Mouse (Mus musculus) gastrocnemius, adult 8-10 months (tissue): Measurements from ENCODE around the gene Oser1. TPM values are rescaled to one million over a fixed set of nuclear protein-coding genes. Genes with fewer than 3 reads are reported as not detected.

ENCODE experiments used
- DNase-seq, 2 experiments: peaks; one replicate each; pipeline ENCODE4 v3.0.0; 2022; ENCODE audit warnings: low spot score in 2 of 2
- total RNA-seq, 4 experiments: library from RNA; stranded (reverse); gene quantifications; 2 replicates each; pipeline ENCODE4 v1.2.4; 2022

The Oser1 gene
- total RNA-seq, 4 experiments from 2014 or later: 30.7 to 34.5 (median 32.9) TPM

DNA sequence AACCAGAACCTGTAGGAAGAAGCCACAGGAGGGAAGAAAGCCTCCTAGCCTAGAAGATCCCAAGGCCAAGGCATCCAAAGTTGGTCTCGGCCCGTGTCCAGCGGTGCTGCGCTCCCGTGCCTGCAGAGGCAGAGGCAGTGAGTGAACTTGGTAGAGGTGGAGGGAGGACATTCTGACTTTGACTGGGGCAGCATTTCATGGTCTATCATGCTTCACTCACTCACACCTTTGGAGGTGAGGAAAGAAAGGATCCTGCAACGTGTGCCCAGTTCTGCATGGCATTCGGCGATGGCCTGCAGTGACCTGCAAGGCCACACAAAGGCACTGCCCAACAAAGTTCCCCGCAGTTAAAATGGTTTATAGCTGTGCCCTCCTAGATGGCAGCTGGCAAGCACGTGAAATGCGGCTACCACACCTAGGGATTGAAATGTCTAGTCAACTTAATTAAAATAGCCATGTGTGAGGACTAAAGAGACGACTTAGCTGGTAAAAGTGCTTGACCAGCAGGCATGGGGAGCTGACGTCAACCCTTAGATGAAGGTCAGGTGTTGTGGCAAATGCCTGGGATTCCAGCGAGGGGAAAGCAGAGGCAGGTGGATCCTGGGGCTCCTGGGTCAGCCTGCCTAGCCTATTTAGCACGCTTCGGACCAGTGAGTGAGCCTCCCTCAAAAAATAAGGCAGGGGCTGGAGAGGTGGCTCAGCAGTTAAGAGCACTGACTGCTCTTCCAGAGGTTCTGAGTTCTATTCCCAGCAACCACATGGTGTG, 63.5 kb downstream of the Oser1 start:
- DNase-seq: no peak

DNA sequence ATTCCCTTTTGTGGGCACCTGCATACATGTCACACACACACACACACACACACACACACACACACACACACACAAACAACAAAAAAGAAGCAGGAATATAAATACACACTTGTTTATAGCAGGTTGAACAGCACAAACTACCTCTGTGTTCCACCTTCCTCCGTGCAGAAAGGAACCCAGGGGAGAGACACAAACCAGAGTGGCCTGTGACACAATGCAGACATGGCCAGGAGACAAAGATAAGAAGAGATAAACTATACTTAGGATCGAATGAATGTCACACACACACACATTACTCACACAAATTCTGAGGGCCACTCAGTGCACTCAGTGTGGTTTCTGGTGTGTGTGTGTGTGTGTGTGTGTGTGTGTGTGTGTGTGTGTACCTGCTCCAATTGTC, 65.2 kb downstream of the Oser1 start:
- no peak for DNase-seq

DNA sequence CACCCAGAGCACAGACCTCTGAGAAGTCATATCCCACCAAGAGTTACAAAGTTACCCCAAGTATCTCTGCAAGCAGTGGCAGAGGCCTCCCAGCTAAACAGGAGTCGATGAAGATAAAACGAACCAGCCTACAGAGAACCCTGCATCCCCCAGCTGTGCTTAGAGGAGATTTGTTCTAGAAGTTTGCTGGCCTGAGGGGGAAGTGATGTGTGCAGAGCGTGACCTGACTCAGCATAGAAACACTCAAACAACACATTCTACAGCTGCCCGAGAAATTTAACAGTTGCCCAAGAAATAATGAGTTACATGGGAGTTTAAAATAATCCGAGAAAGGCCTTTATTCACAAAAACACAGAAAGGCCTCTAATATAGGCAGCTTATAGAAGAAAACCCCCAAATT, 65.8 kb downstream of the Oser1 start:
- no peak for DNase-seq

DNA sequence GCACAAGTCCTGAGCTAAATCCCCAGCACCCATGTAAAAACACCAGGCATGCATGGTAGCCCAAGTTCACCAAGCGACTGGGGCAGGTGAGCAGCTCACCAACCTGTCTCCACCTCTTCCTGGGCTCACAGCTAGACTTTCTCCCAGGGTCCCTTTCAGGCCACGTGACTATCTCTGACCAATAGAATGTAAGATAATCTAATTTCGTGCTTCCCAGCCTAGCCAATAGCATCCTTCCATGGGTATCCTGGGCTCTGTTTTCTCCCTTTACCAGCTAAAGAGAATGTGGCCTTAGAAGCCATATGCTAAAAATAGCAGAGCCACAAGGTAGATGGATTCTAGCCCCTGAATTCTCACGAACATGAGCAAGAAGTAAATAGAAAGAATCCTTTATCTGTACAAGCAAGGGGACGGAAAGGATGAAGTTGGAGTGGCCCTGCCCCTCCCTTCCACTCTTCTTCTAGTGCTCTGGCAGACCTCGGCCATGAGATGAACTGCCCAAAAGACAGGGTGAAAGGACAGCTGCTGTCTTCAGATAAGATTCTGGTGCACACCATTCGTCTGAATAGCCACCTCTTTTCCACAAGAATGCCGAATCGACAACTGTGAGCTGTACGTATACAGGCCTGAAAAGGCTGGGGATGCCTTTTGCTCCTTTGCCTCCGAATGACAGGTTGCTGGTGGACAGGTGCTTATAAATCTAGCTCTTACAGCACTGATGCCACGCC, 68.2 kb downstream of the Oser1 start:
- no peak for DNase-seq

Other genes with a start within 250 kb of the Oser1 start
- under 1 TPM in 3 of 4 experiments, not detected in 1; 0.31 to 0.68 (median 0.62) TPM for gene Tox2, start 221.6 kb downstream of the Oser1 start, total RNA-seq
- gene Jph2, start 26.7 kb downstream of the Oser1 start, total RNA-seq: 100 to 1,000 TPM; 459 to 572 (median 513) TPM
- under 1 TPM in 1 of 4 experiments, not detected in 3; 0.13 TPM for gene Gdap1l1, start 13.8 kb upstream of the Oser1 start, total RNA-seq
- gene Fitm2, start 47.9 kb upstream of the Oser1 start, total RNA-seq: 10 to 100 TPM; 70.3 to 75.0 (median 73.9) TPM
- not detected for gene R3hdml, start 67.6 kb upstream of the Oser1 start, total RNA-seq
- under 1 TPM in 1 of 4 experiments, not detected in 3; 0.11 TPM for gene Hnf4a, start 82.1 kb upstream of the Oser1 start, total RNA-seq
- 1 to 10 TPM; 3.1 to 5.2 (median 3.4) TPM for gene Ttpal, start 177.6 kb upstream of the Oser1 start, total RNA-seq
- gene Serinc3, start 220.4 kb upstream of the Oser1 start, total RNA-seq: 100 to 1,000 TPM in 3 of 4 experiments, 10 to 100 TPM in 1; 88.8 to 135 (median 117) TPM
- gene Pkig, start 233.7 kb upstream of the Oser1 start, total RNA-seq: 100 to 1,000 TPM; 102 to 111 (median 107) TPM